Mouse (Mus musculus) E14TG2a.4 (cell line): Measurements from ENCODE around the gene Dzip1l.

Experiments
- H3K27me3 ChIP-seq: 2 replicates; pipeline ENCODE4 v1.6.1; 2014; ENCODE audit warnings: low read length, control low read depth; ENCODE audit not compliant: insufficient read depth
- H3K36me3 ChIP-seq: 2 replicates; pipeline ENCODE4 v1.6.1; 2014; ENCODE audit warnings: low read length, control low read depth; ENCODE audit not compliant: insufficient read depth
- H3K4me1 ChIP-seq: replicated peaks from 2 replicates; pipeline ENCODE4 v1.6.1; 2014; ENCODE audit warnings: low read depth, low read length, control low read depth
- H3K4me3 ChIP-seq: replicated peaks from 2 replicates; pipeline ENCODE4 v1.5.1; 2014; ENCODE audit warnings: mild to moderate bottlenecking, low read length
- H3K9me3 ChIP-seq: 2 replicates; pipeline ENCODE4 v1.6.1; 2014; ENCODE audit warnings: low read length, control low read depth
- CTCF ChIP-seq: conservative IDR thresholded peaks from 2 replicates; pipeline ENCODE4 v1.5.1; 2014; ENCODE audit warnings: low read length
- NANOG ChIP-seq: IDR thresholded peaks from 2 replicates; pipeline ENCODE4 v1.6.1; 2014; ENCODE audit warnings: borderline replicate concordance, low read length, mixed read lengths
- POU5F1 ChIP-seq: IDR thresholded peaks from 2 replicates; pipeline ENCODE4 v1.6.1; 2014; ENCODE audit warnings: low read length, borderline replicate concordance

The Dzip1l gene

DNA sequence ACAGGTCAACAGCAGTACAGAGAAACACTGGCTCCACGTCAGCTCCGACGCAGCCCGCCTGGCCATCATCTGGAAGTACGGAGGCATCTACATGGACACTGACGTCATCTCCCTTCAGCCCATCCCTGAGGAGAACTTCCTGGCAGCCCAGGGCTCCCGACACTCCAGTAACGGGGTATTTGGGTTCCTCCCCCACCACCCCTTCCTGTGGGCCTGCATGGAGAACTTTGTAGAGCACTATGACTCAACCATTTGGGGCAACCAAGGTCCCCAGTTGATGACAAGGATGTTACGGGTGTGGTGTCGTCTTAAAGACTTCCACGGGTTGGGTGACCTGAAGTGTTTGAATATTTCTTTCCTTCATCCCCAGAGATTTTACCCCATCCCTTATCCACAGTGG is 9.1 kb upstream of the Dzip1l start:
- TF ChIP-seq NANOG (no peak), POU5F1 (no peak), CTCF (no peak)
- Histone ChIP-seq H3K27me3 (peaks cover 6% of the 10 kb centered on the region; the same call in 1 of the 2 replicates), H3K9me3 (no peaks in the 10 kb centered on the region), H3K36me3 (no peaks in the 10 kb centered on the region), H3K4me1 (no peaks in the 10 kb centered on the region), H3K4me3 (no peak overlapping the region)

DNA sequence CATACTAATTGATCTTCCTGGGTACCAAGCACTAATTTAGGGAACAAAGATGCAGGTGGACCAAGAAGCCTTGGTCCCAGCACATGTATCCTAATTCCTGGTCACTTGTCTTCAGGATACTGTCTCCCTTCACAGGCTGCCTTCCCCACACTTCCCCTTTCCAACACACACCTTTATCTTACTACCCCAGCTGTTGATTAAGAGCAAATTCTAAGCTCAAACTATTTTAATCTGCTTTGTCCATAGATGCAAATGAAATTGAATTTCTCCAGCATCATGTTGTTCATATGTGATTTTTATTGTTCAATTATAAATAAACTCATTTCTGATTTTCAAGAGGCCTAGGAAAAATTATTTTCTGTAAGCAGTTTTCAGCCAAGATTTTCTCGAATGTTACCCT is 7.3 kb upstream of the Dzip1l start:
- Histone ChIP-seq H3K4me3 (no peak overlapping the region), H3K4me1 (no peaks in the 10 kb centered on the region), H3K9me3 (no peaks in the 10 kb centered on the region), H3K36me3 (no peaks in the 10 kb centered on the region), H3K27me3 (peaks cover 6% of the 10 kb centered on the region; the same call in 1 of the 2 replicates)
- TF ChIP-seq POU5F1, result no peak
- TF ChIP-seq NANOG, result no peak
- no peak for TF ChIP-seq CTCF

DNA sequence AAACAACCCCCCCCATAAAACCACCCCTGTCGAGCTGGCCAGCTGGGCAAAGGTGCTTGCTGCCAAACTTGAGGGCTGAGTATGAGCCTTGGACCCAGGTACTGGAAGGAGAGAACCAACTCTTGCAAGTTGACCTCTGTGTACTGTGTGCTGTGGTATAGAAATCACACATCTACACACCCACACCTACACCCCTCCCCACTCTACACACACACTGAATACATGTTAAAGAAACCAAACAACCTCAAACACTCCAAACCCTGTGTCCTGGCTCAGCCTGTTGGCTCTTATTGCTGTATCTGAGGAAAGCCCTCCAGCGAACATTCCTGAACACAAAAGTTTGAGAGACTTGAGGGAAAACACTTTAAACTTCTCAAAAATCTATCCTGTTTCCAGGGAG is 6.3 kb upstream of the Dzip1l start:
- H3K4me1 ChIP-seq, result no peaks in the 10 kb centered on the region
- H3K4me3 ChIP-seq, result no peak overlapping the region
- TF ChIP-seq CTCF, result no peak
- no peak for TF ChIP-seq POU5F1
- no peak for TF ChIP-seq NANOG
- H3K27me3 ChIP-seq, result peaks cover 12% of the 10 kb centered on the region
- H3K36me3 ChIP-seq, result no peaks in the 10 kb centered on the region
- no peaks in the 10 kb centered on the region for H3K9me3 ChIP-seq

DNA sequence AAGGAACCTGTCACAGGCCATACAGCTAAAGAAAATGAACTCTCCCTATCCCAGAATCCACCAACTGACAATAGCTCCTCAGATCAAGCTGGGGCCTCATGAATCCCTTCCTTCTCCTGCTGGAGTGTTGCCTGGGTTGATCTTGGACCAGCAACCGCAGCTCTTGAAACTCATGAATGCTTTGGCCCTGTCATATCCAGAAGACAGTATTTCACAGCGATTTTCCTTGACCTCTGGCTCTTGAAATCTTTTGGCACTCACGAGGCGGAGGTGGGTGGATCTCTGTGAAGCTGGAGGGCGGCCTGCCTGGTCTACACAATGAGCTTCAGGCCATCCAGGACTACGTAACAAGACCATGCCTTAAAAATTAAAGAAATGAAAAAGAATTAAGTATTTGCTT is 5.2 kb upstream of the Dzip1l start:
- Histone ChIP-seq H3K36me3 (no peaks in the 10 kb centered on the region), H3K9me3 (no peaks in the 10 kb centered on the region), H3K27me3 (peaks cover 23% of the 10 kb centered on the region), H3K4me1 (peaks cover 7% of the 10 kb centered on the region), H3K4me3 (no peak overlapping the region)
- TF ChIP-seq CTCF (no peak), POU5F1 (no peak), NANOG (no peak)

DNA sequence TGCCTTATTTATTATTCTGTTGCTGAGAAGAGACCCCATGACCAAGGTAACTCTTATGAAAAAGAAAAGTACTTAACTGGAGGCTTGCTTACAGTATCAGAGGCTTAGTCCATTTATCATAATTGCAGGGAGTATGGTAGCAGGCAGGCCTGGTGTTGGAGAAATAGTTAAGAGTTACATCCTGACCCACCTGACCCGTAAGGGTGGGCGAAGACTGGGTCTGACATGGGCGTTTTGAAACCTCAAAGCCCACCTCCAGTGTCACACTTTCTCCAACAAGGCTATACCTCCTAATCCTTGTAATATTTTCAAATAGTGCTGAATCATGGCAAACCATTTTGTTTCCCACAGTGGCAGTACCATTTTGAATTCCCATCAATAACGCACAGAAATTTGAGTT is 715 bp upstream of the Dzip1l start:
- H3K4me3 ChIP-seq, result peak overlapping the region; percentile 79; the same call in 1 of the 2 replicates
- H3K4me1 ChIP-seq, result peaks cover 16% of the 10 kb centered on the region
- H3K9me3 ChIP-seq, result no peaks in the 10 kb centered on the region
- TF ChIP-seq NANOG (no peak), POU5F1 (no peak)
- H3K36me3 ChIP-seq, result no peaks in the 10 kb centered on the region
- H3K27me3 ChIP-seq, result peaks cover 37% of the 10 kb centered on the region

DNA sequence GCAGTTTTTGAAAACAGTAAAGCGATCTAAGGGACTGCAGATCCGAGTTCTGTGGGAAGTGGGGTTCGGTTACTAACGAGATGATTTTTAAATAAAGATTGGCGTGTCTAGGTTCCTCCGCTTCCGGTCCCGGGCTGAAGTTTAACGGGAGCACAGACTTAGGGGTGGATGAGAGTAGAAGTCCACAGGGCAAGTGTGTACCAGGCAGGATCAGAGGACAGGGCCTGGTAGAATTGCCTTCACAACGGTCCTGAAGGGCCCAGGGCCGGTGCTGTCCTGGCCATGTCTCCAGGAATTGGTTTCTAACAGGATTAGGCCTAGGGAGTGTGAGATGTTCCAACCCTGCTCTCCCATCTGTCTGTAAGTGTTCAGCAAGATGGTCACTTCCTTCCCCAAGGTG is 775 bp downstream of the Dzip1l start:
- Histone ChIP-seq H3K4me3 (peak overlapping the region; percentile 79), H3K9me3 (no peaks in the 10 kb centered on the region), H3K27me3 (peaks cover 37% of the 10 kb centered on the region), H3K36me3 (no peaks in the 10 kb centered on the region), H3K4me1 (peaks cover 16% of the 10 kb centered on the region)
- TF ChIP-seq POU5F1 (no peak), CTCF (no peak), NANOG (no peak)

DNA sequence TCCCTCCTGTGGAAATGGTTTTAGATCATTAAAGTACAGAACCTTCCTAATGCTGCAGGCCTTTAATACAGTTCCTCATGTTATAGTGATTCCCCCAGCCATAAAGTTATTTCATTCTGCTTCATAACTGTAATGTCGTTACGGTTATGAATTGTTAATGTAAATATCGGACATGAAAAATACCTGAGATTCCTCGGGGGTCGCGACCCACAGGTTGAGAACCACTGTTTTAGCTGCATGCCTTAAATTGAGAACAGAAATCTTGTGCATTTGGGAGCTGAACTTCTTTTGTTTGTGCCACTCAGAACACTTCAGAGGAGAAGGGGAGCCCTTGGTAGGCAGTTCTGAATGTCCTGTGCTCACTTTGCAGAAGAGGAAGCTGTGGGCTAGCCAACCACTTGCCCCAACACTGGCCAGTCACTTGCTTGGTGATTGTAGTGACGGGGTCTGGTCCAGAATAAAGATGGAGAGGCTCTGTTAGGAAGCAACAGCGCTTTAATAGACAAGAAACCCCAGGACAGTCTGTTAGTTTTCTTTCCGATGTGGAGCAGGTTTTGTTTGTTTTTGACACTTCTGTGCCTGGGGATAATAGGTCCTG is 1.3 kb downstream of the Dzip1l start:
- Histone ChIP-seq H3K4me1 (peaks cover 16% of the 10 kb centered on the region), H3K36me3 (no peaks in the 10 kb centered on the region), H3K27me3 (peaks cover 37% of the 10 kb centered on the region), H3K9me3 (no peaks in the 10 kb centered on the region), H3K4me3 (peak overlapping the region; percentile 79)
- TF ChIP-seq CTCF (no peak), NANOG (no peak), POU5F1 (no peak)

DNA sequence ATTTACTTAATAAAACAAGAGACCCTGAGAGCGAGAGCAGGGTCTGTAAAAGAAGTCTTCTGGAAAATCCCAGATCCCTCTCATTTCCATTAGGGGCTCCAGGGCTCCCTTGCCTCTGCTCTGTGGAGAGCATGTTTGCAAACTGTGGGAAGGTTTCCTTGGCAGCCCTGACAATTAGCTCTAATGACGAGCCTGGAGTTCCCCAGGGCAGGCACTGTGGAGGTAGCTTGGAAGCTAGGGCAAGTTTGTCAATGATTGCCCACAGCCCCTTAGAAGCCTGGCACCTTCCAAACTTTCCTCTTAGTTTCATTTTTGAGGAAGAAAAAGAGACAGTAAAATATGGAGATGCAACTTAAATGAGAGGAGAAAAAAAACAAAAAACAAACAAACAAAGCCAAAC is 2.5 kb downstream of the Dzip1l start:
- H3K36me3 ChIP-seq, result no peaks in the 10 kb centered on the region
- H3K9me3 ChIP-seq, result no peaks in the 10 kb centered on the region
- no peak overlapping the region for H3K4me3 ChIP-seq
- peaks cover 16% of the 10 kb centered on the region for H3K4me1 ChIP-seq
- no peak for TF ChIP-seq NANOG
- no peak for TF ChIP-seq POU5F1
- no peak for TF ChIP-seq CTCF
- H3K27me3 ChIP-seq, result peaks cover 37% of the 10 kb centered on the region

DNA sequence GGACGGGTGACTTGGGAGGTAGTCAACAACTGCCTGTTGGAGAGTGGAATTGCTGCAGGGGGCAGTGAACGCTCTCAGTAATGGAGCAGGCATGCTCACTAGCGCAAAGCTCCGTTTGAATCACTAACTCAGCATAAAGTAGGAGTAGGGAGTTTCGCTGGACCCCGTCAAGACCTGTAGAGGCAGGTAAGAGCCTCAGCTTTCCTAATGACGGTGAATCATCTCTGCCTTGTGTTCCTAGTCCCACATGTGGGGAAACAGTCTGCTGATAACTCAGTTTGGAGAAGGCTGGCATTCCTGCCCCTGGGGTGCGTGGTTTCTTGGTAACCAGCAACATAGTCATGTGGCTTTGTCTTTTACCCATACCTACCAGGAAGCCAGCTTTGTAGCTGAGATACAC is 3.0 kb downstream of the Dzip1l start:
- Histone ChIP-seq H3K9me3 (no peaks in the 10 kb centered on the region), H3K4me1 (peaks cover 20% of the 10 kb centered on the region), H3K27me3 (peaks cover 37% of the 10 kb centered on the region), H3K36me3 (no peaks in the 10 kb centered on the region), H3K4me3 (no peak overlapping the region)
- no peak for TF ChIP-seq CTCF
- no peak for TF ChIP-seq NANOG
- no peak for TF ChIP-seq POU5F1

DNA sequence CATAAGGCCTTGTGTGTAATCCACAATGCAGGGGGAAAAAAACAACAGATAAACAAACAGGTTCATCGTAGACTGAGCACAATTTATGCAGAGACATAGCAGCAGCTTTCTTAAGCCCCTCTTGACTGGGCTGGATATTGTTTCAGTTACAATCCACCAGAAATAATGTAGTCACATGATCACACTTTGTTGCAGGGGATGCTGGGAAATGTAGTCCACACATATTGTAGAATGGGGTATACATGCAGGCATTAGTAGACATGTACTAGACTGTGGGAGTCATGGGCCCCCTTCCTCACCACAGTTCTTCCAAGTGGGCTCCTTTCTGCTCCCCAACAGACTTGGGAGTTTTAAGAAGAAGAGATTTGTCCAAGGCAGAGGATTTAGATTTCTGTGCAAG is 7.5 kb downstream of the Dzip1l start:
- Histone ChIP-seq H3K9me3 (no peaks in the 10 kb centered on the region), H3K36me3 (peaks cover 7% of the 10 kb centered on the region), H3K27me3 (peaks cover 4% of the 10 kb centered on the region; the same call in 1 of the 2 replicates), H3K4me1 (peaks cover 9% of the 10 kb centered on the region; the same call in 1 of the 2 replicates), H3K4me3 (no peak overlapping the region)
- TF ChIP-seq CTCF, result no peak
- no peak for TF ChIP-seq POU5F1
- no peak for TF ChIP-seq NANOG
